Mouse (Mus musculus) CH12.LX (cell line): ENCODE measurements around the gene Igfbp1. TPM values are rescaled to one million over a fixed set of nuclear protein-coding genes. Genes with fewer than 3 reads are reported as not detected.

ENCODE experiments used
- DNase-seq: peaks from one replicate; pipeline ENCODE4 v3.0.0-alpha.2; 2013; ENCODE audit errors: extremely low read depth
- H3K27ac ChIP-seq: 2 replicates; pipeline ENCODE4 v1.5.1; 2012; ENCODE audit warnings: low read depth, mild to moderate bottlenecking, control low read depth, moderate library complexity; ENCODE audit not compliant: insufficient read depth
- H3K27me3 ChIP-seq: replicated peaks from 2 replicates; pipeline ENCODE3; 2012; ENCODE audit warnings: inconsistent platforms
- H3K36me3 ChIP-seq, 2 experiments: replicated peaks in 1 of 2; 2 replicates each; pipeline versions ENCODE3 to v1.6.1; 2012; ENCODE audit warnings: inconsistent platforms in 1 of 2, low read length in 1 of 2, mild to moderate bottlenecking in 1 of 2, mixed read lengths in 1 of 2, moderate library complexity in 1 of 2; ENCODE audit not compliant: control insufficient read depth in 1 of 2, insufficient read depth in 1 of 2
- H3K4me1 ChIP-seq, 2 experiments: 2 replicates each; pipeline ENCODE4 v1.6.1; 2012; ENCODE audit warnings: inconsistent platforms in 1 of 2, moderate library complexity in 1 of 2; ENCODE audit not compliant: insufficient read depth in 2 of 2, control insufficient read depth in 1 of 2
- H3K4me2 ChIP-seq: 2 replicates; pipeline ENCODE4 v1.6.1; 2012; ENCODE audit warnings: low read depth, mild to moderate bottlenecking, control low read depth; ENCODE audit not compliant: poor library complexity, insufficient read depth, severe bottlenecking
- H3K4me3 ChIP-seq, 3 experiments: fragments of 150-350 bp in 1 of 3; sonication (generic) in 1 of 3; replicated peaks in 1 of 3; 2 replicates each; pipeline versions ENCODE3 to v1.5.1; 2011 to 2012; ENCODE audit warnings: low read depth in 2 of 3, low read length in 2 of 3, mild to moderate bottlenecking in 2 of 3, moderate library complexity in 2 of 3, control low read depth in 1 of 3, improper control_type of control experiment in 1 of 3, inconsistent platforms in 1 of 3, mixed read lengths in 1 of 3; ENCODE audit not compliant: poor library complexity in 1 of 3
- H3K79me2 ChIP-seq: replicated peaks from 2 replicates; pipeline ENCODE4 v1.6.1; 2012; ENCODE audit warnings: mild to moderate bottlenecking, moderate library complexity; ENCODE audit not compliant: control insufficient read depth, poor library complexity, insufficient read depth, severe bottlenecking; ENCODE audit errors: extremely low read depth
- H3K9ac ChIP-seq: 2 replicates; pipeline ENCODE4 v1.6.1; 2012; ENCODE audit warnings: low read depth, mild to moderate bottlenecking, control low read depth, moderate library complexity; ENCODE audit not compliant: insufficient read depth
- H3K9me3 ChIP-seq: replicated peaks from 2 replicates; pipeline ENCODE3; 2012; ENCODE audit warnings: low read length, inconsistent platforms, mixed read lengths
- CHD2 ChIP-seq: IDR thresholded peaks from 2 replicates; pipeline ENCODE4 v1.6.1; 2011; ENCODE audit warnings: low read length, improper control_type of control experiment
- CTCF ChIP-seq, 2 experiments: IDR thresholded peaks in 1 of 2; conservative IDR thresholded peaks in 1 of 2; 2 replicates each; pipeline ENCODE4 v1.5.1; 2011 to 2012; ENCODE audit warnings: low read depth in 2 of 2, low read length in 2 of 2, improper control_type of control experiment in 1 of 2, inconsistent platforms in 1 of 2, mild to moderate bottlenecking in 1 of 2, moderate library complexity in 1 of 2
- ELF1 ChIP-seq: IDR thresholded peaks from 2 replicates; pipeline ENCODE4 v1.6.1; 2014; ENCODE audit warnings: low read depth, mild to moderate bottlenecking, inconsistent platforms, low read length, improper control_type of control experiment
- EP300 ChIP-seq: IDR thresholded peaks from 2 replicates; pipeline ENCODE4 v1.6.1; 2011; ENCODE audit warnings: low read length, improper control_type of control experiment
- GABPA ChIP-seq: IDR thresholded peaks from 2 replicates; pipeline ENCODE4 v1.6.1; 2012; ENCODE audit warnings: low read depth, low read length, improper control_type of control experiment, inconsistent platforms; ENCODE audit not compliant: insufficient replicate concordance
- HCFC1 ChIP-seq: IDR thresholded peaks from 2 replicates; pipeline ENCODE4 v1.6.1; 2012; ENCODE audit warnings: low read depth, mild to moderate bottlenecking, inconsistent platforms, low read length, improper control_type of control experiment
- JUN ChIP-seq: IDR thresholded peaks from 2 replicates; pipeline ENCODE4 v1.6.1; 2011; ENCODE audit warnings: low read depth, mild to moderate bottlenecking, low read length, improper control_type of control experiment, moderate library complexity; ENCODE audit not compliant: insufficient read depth
- MAFK ChIP-seq: IDR thresholded peaks from 2 replicates; pipeline ENCODE4 v1.6.1; 2011; ENCODE audit warnings: low read length, improper control_type of control experiment; ENCODE audit not compliant: insufficient replicate concordance
- MAX ChIP-seq: IDR thresholded peaks from 2 replicates; pipeline ENCODE4 v1.6.1; 2011; ENCODE audit warnings: low read length, improper control_type of control experiment
- MAZ ChIP-seq: IDR thresholded peaks from 2 replicates; pipeline ENCODE4 v1.6.1; 2012; ENCODE audit warnings: low read depth, mild to moderate bottlenecking, inconsistent platforms, low read length, improper control_type of control experiment, moderate library complexity
- MXI1 ChIP-seq: IDR thresholded peaks from 2 replicates; pipeline ENCODE4 v1.6.1; 2011; ENCODE audit warnings: mild to moderate bottlenecking, low read depth, low read length, improper control_type of control experiment
- MYC ChIP-seq: IDR thresholded peaks from 2 replicates; pipeline ENCODE4 v1.6.1; 2011; ENCODE audit warnings: low read depth, mild to moderate bottlenecking, improper control_type of control experiment, low read length
- NELFE ChIP-seq: IDR thresholded peaks from 2 replicates; pipeline ENCODE4 v1.6.1; 2011; ENCODE audit warnings: low read depth, low read length, improper control_type of control experiment
- PAX5 ChIP-seq: IDR thresholded peaks from 2 replicates; pipeline ENCODE4 v1.6.1; 2012; ENCODE audit warnings: low read length, inconsistent platforms, mixed read lengths
- TBP ChIP-seq: conservative IDR thresholded peaks from 2 replicates; pipeline ENCODE4 v1.6.1; 2011; ENCODE audit warnings: low read depth, low read length, improper control_type of control experiment
- TCF12 ChIP-seq: IDR thresholded peaks from 2 replicates; pipeline ENCODE4 v1.6.1; 2014; ENCODE audit warnings: low read depth, mild to moderate bottlenecking, inconsistent platforms, low read length, improper control_type of control experiment
- UBTF ChIP-seq: IDR thresholded peaks from 2 replicates; pipeline ENCODE4 v1.6.1; 2012; ENCODE audit warnings: low read depth, mild to moderate bottlenecking, inconsistent platforms, low read length, improper control_type of control experiment, moderate library complexity
- USF1 ChIP-seq: IDR thresholded peaks from 2 replicates; pipeline ENCODE4 v1.6.1; 2014; ENCODE audit warnings: low read depth, mild to moderate bottlenecking, inconsistent platforms, low read length, improper control_type of control experiment
- USF2 ChIP-seq: conservative IDR thresholded peaks from 2 replicates; pipeline ENCODE4 v1.6.1; 2011; ENCODE audit warnings: low read depth, low read length, improper control_type of control experiment
- ZC3H11A ChIP-seq: IDR thresholded peaks from 2 replicates; pipeline ENCODE4 v1.6.1; 2012; ENCODE audit warnings: low read depth, mild to moderate bottlenecking, inconsistent platforms, low read length, improper control_type of control experiment
- ZMIZ1 ChIP-seq: IDR thresholded peaks from 2 replicates; pipeline ENCODE4 v1.6.1; 2012; ENCODE audit warnings: low read depth, mild to moderate bottlenecking, inconsistent platforms, low read length, improper control_type of control experiment
- dilution Hi-C: fragments of 300-500 bp; cut with MboI; formaldehyde crosslinking; loops from 2 replicates; pipeline ENCODE4 v1.14.3; 2020; ENCODE audit warnings: low sequenced_read_pairs; ENCODE audit not compliant: extremely low pct_unique_long_range_greater_than_20kb, extremely low pct_ligation_motif_present
- in situ Hi-C: fragments of 300-500 bp; cut with MboI; formaldehyde crosslinking; loops from 3 replicates; pipeline ENCODE4 v1.14.3; 2019; ENCODE audit warnings: low sequenced_read_pairs, low pct_ligation_motif_present, low pct_unique_long_range_greater_than_20kb, mixed read lengths
- polyA plus RNA-seq: library from polyadenylated mRNA; unstranded; fragments of >175 nt; gene quantifications from 2 replicates; pipeline ENCODE4 v1.2.1, GENCODE M21; 2012; ENCODE audit warnings: low read depth; ENCODE audit not compliant: insufficient read length
- total RNA-seq, 2 experiments: library from RNA; depleted of rRNA; stranded (reverse); fragments of 300-350 nt in 1 of 2; fragments of >200 nt in 1 of 2; gene quantifications; 2 replicates each; pipeline ENCODE4 v1.2.3; 2012 to 2014

Igfbp1 gene
- total and polyA plus RNA-seq, 3 experiments, result not detected

GRCm38 (mm10) chr11:7234981-7235609, 37.5 kb downstream of the Igfbp1 start:
- in situ Hi-C loops, result no loop called here
- Histone ChIP-seq H3K4me2 (no peak overlapping the region), H3K27ac (no peak overlapping the region), H3K9ac (no peak overlapping the region), H3K27me3 (no peaks in the 10 kb centered on the region)
- no peak for DNase-seq
- TF ChIP-seq USF1 (no peak), HCFC1 (no peak), ZC3H11A (no peak), GABPA (no peak), MXI1 (no peak), ZMIZ1 (no peak), MAFK (no peak), TBP (no peak), TCF12 (no peak), MAX (no peak), ELF1 (no peak), UBTF (no peak), MYC (no peak), JUN (no peak)
- TF ChIP-seq, all 38 proteins: peak for 0
- dilution Hi-C loops, result no loop called here
- Histone ChIP-seq H3K36me3 (no peaks in the 10 kb centered on the region), H3K4me3 (no peak overlapping the region), H3K9me3 (peaks cover 64% of the 10 kb centered on the region), H3K4me1 (no peaks in the 10 kb centered on the region), H3K79me2 (no peaks in the 10 kb centered on the region)

GRCm38 (mm10) chr11:7236751-7237150, 39.2 kb downstream of the Igfbp1 start:
- Histone ChIP-seq H3K79me2 (no peaks in the 10 kb centered on the region), H3K27ac (no peak overlapping the region), H3K9ac (no peak overlapping the region), H3K27me3 (no peaks in the 10 kb centered on the region), H3K36me3 (no peaks in the 10 kb centered on the region), H3K4me3 (no peak overlapping the region), H3K4me2 (no peak overlapping the region), H3K9me3 (peaks cover 60% of the 10 kb centered on the region), H3K4me1 (no peaks in the 10 kb centered on the region)
- DNase-seq, result no peak
- dilution Hi-C loops, result no loop called here
- no peak for TF ChIP-seq CHD2
- TF ChIP-seq JUN, result no peak
- no peak for TF ChIP-seq PAX5
- no peak for TF ChIP-seq MAZ
- TF ChIP-seq TBP, result no peak
- no peak for TF ChIP-seq NELFE
- TF ChIP-seq CTCF (conservative IDR thresholded peaks at IDR 0.05 in 1 of 2, IDR thresholded peaks at IDR 0.05 in 1 of 2; ENCODE audit: low read depth in 2 of 2, low read length in 2 of 2), result no peak
- no peak for TF ChIP-seq EP300
- TF ChIP-seq MAFK, result no peak
- no peak for TF ChIP-seq USF2
- in situ Hi-C loops, result no loop called here
